Mouse (Mus musculus): ENCODE data around the gene Obsl1.

Obsl1 gene

GRCm38 (mm10) chr1:75487040-75487404 lies 19.2 kb downstream of the Obsl1 start:
- DNase-seq (ENCODE audit: low read depth, low spot score): no peak

DNA sequence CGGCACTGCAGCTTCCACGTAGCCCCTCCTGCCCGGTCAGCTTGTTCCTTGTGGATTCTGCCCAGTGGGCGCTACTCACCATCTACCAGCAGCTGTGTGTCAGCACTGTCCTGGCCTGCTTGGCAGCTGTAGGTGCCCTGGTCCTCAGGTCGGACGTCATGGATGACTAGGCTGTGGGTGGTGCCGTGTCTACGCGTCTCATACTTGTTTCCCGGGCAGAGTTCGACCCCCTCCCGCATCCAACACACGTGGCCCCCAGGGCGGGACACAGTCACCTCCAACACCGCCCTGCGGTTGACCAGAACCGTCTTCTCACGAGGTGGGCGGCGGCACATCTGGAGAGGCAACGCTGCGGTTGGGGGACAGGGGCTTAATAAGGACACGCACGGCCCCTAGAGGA lies 19.7 kb downstream of the Obsl1 start:
- no peak for DNase-seq (ENCODE audit: low read depth, low spot score)

DNA sequence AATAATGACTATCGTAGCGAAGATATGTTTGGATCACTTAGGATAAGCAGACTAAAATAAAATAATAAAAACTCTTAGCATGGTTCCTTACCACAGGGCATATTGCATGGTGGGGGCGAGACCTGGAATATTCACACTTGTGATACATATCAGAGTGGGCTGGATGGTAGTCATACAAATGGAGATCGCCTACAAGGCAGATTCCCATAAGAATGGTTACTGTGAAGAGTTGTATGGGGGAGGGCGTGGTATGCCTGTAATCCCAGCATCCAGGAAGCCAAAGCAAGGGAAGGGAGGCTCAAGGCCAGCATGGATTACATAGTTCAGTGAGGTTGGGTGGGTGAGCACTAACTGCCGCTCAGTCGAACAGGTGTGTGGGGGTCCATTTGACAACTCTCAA lies 25.5 kb downstream of the Obsl1 start:
- DNase-seq (ENCODE audit: low read depth, low spot score): no peak

DNA sequence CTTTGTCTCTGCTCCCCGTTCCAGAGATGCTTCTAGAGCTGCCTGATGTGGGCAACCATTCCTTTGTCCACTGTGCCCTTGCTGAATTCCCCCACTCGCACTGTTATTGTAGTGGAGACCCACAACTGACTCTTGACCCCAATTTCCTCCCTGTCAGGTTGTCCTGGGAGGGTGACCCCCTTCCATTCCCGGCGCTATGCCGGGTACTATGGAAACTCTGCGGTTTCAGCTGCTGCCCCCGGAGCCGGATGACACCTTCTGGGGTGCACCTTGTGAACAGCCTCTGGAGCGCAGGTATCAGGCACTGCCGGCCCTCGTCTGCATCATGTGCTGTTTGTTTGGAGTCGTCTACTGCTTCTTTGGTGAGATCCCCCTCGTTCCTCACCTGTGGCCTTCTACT lies 26.2 kb downstream of the Obsl1 start:
- no peak for DNase-seq (ENCODE audit: low read depth, low spot score)

DNA sequence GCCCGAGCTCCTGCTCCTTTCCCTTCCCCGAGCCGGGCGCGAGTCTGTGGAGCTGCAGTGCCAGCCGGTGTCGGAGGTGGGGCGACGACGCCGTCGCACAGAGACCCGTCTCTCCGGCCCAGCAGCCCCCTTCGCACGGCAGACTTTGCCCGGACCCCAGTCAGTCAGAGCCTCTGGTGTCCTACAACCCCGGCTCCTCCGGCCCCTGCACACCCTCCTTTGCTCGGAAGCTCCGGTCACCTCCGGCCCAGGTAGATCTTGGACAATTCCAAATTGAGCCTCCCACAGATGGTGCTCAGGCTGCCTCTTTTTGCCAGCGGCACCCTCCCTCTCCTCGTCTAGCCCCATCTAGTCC lies 26.6 kb downstream of the Obsl1 start:
- DNase-seq (ENCODE audit: low read depth, low spot score): no peak

DNA sequence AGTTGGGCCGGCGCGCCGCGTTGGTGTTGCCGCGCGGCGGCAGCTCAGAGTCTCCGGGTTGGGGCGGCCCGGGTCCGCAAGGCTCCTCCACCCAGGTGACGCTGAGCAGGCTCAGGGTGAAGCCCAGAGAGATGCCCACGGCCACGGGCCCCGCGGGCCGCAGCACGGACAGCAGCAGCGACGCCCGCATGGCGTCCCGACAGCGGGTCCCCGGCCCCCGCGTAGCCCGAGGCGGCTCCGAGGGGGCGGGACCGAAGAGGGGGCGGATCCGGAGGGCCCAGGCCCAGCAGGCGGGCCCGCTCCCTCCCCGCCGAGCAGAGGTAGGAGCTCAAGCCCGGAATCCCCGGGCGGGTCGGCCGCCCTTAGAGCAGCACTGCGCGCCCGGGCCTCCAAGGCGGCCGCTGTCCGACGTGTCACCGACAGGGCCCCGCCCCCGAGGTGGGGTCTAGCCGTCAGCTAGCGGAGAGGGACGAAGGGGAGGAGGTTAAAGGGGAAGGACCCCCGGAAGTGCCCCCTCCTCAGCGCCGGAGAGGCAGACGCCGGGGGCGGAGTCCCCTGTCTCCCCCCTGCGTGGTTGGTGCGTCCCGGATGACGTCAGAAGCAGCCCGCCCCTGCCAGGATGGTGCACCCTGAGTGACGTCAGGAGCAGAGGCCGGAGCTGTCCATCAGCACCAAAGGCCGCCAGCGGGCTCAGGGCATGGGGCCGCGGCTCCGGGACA lies 27.2 kb downstream of the Obsl1 start, which contains the start of the genes Chpf and Tmem198:
Gene Chpf, minus strand, starts transcription at position 392 of the 719 bp plus-strand sequence.
Gene Tmem198, plus strand, starts transcription at position 617 of the 719 bp plus-strand sequence.
- peak; percentile 93 for DNase-seq (ENCODE audit: low read depth, low spot score)

DNA sequence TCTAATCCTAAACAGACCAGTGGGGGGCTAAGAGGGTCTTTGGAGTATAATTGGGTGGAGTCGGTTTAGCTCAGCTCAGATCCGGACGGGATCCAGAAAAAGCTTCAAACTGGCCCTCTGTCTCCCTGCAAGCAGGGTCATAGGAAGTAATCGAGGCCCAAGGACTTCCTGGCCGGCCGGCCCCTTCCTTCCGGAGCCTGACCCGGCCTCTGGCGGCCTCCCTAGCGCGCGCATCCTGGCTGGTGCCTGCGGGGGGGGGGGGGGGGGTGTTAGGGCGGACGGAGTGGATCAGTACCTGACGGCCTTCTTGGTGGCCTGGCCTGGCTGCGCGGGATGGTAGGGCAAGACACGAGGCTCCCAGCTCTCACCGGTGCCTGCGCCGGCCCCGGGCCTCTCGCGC lies 27.8 kb downstream of the Obsl1 start:
- DNase-seq (ENCODE audit: low read depth, low spot score): no peak

DNA sequence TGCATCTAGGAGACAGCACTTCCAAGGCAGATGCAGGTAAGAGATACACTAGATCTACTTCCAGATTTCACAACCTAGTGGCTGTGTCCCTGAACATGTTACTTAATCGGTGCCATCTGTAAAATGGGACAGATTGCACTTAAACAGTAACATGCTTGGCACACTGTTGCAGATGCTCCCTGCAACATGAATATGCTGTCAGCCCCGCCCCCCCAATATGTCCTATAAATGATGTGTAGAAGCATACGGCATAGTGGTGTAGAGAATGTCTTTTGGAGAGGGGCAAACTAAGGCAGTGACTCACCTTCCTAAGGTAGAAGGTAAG lies 28.3 kb downstream of the Obsl1 start:
- DNase-seq (ENCODE audit: low read depth, low spot score): no peak

- DNase-seq (ENCODE audit: low read depth, low spot score): no peak
Observed at GRCm38 (mm10) chr1:75477264-75477965, 28.8 kb downstream of the Obsl1 start.

GRCm38 (mm10) chr1:75476441-75476840 lies 29.8 kb downstream of the Obsl1 start:
- DNase-seq (ENCODE audit: low read depth, low spot score): no peak

GRCm38 (mm10) chr1:75469287-75469825 lies 36.9 kb downstream of the Obsl1 start:
- no peak for DNase-seq (ENCODE audit: low read depth, low spot score)

- DNase-seq (ENCODE audit: low read depth, low spot score): no peak
Observed at GRCm38 (mm10) chr1:75467215-75467927, 38.9 kb downstream of the Obsl1 start.

- DNase-seq (ENCODE audit: low read depth, low spot score): no peak
Observed at GRCm38 (mm10) chr1:75463652-75464204, 42.5 kb downstream of the Obsl1 start.

DNA sequence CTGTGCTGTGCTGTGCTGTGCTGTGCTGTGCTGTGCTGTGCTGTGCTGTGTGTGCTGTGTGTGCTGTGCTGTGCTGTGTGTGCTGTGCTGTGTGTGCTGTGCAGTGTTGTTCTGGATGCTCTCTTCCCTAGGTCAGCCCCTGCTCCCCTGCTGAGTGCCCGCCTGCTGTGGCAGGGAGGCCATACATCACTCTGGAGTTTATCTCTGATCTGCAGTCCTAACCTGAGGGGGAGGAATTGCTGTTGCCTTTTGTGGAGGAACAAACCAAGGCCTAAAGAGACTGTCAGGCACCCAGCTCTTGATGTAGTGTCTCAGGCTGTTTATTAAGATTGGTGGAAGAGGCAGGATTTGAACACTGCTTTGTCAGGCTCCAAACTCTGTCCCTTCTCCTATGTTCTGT lies 43.6 kb downstream of the Obsl1 start:
- DNase-seq (ENCODE audit: low read depth, low spot score): no peak

DNA sequence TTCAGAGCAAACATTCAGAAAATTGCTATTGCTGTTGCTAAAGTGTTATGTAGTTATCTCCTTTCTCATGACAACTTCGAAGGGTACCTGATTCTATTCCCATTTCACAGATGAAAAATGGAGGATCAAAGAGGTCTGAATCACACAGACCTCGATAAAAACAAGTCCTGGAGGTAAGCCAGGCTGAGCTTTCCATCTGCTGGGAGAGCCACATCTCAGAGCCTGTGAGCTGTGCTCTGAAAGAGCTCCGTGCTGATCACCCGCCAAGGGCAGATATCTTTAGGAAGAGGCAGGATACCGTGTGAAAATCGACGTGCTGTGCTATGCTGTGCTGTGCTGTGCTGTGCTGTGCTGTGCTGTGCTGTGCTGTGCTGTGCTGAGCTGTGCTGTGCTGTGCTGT lies 46.0 kb downstream of the Obsl1 start:
- no peak for DNase-seq (ENCODE audit: low read depth, low spot score)

GRCm38 (mm10) chr1:75458789-75459684 lies 47.2 kb downstream of the Obsl1 start:
- DNase-seq (ENCODE audit: low read depth, low spot score): no peak

DNA sequence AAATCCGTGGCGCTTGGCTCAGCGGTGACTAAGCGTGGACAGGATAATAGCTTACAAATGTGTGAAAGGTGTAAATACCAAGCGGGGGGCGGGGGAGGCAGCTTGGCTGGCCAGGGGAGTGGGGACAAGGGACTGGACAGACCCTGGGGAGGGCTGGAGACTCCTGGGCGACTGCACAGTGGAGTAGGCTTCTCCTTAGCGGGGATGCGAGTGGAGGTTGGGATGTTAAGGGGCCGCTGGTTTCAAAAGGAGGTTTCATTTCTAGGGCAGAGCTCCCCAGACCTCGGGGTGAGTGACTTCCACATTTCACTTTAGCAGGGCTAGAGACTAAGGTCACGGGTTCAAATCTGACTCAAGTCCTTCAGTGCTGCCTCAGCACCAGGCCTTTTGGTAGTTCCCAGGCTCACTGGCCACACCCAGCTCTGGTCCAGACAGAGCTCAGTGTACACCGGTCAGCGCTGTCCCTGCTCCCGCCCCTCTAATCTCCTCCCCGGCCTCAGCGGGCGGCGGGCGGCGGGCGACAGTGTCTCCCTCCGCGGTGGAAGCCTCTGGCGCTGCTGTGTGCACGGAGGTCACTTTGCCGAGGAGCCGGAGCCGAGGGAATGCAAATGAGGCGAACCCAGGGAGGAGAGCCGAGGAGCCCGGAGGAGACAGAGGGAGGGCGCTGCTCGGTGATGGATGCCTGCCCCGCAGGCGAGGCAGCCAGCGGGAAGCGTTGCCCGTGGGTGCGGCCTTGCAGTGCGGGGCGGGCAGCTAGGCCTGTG lies 48.0 kb downstream of the Obsl1 start:
- no peak for DNase-seq (ENCODE audit: low read depth, low spot score)

DNA sequence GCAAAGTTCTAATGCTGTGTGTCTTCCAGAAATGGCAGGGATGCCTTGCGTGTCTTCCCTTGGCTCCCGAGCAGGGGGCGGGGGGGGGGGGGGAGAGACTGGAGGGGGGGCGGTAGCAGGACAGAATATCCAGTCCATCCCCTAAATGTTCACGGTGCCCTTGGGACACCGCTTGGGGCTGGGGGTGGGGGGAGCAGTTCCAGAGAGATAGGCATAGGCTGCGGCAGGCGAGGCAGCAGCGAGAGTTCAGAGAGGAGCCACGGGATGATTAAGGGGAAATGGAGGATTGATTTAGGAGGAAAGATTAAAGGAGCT lies 48.6 kb downstream of the Obsl1 start:
- no peak for DNase-seq (ENCODE audit: low read depth, low spot score)

DNA sequence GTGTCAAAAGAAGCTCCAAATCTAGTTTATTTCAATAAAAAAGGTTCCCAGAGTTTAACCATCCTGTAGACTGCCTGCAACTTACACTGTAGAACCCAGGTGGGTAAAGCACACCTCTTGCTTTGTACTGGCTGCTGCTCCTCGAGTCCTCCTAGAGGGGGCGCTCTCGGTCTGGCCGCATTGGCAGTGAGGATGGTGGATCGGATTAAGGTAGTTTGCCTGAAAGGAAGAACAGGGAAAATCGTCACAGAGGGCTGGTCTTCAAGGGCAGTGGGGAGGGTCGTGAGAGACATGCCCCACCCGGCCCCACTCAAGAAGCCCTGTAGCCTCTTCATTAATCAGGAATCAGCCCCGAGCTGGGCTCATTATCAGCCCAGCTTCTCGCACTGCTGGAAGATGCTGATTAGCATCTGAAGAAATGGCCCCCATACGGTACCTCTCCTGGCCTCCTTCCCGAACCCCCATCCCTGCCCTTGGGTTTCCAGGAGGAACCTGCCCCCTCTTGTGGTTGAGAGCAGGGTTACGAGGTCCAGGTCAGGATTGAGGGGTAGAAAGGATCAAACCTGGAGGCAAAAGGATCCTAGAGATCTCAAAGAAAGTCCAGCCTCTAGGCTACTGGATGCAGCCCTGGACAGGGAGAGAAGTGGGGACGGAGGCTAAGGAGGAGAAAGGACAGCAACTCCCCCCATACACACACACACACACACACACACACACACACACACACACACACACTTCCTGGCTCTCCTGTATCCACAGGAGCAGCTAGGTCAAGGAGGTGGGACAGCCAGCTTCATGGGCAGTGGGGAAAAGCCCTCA lies 49.3 kb downstream of the Obsl1 start:
- no peak for DNase-seq (ENCODE audit: low read depth, low spot score)

GRCm38 (mm10) chr1:75455948-75456347 lies 50.3 kb downstream of the Obsl1 start:
- DNase-seq (ENCODE audit: low read depth, low spot score): no peak
